Mouse (Mus musculus): ENCODE results near the gene Olfr1102.

The Olfr1102 gene

DNA sequence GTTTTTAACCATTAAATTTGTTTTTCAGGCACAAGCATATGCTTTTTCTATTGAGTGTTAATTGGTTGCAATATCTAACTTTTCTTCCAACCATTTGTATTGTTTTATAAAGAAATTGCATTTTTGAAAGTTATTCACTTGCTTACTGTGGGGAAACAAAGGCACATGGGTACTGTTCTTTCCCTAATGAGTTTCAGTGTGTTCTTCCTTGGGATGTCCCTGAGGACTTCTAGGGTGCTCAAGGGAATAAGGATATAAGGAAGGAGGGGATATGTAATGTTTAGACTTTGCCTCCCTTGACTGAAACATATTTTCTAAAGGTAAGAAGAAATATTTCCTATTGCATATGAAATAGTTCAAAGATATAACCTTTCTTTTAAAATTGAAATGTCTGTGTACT, at the start of gene Olfr1102:
Olfr1102 (plus strand) TSS at position 301 of the 400 bp plus-strand sequence.
- no peak for DNase-seq (ENCODE audit: low spot score)

DNA sequence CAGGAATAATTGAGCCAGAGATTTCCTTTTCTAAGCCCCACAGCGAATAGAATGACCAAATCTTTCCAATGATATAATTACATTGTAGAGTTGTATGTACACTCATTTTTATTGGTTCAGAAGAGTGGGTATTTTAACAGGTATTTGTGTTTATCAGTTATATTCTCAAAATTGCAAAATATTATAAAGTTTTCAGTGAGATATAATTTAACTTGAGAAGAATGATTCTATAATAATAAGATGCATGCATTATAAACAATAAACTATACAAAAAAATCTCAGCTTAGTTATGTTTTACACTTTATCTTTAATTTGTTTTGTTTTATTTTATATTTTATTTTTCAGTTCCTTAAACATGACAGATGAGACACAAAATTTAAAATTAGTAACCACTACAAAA, 37.6 kb upstream of the Olfr1102 start, which contains the start of gene Olfr1099:
Olfr1099 (minus strand) TSS at position 101 of the 400 bp plus-strand sequence.
- no peak for DNase-seq (ENCODE audit: low spot score)

DNA sequence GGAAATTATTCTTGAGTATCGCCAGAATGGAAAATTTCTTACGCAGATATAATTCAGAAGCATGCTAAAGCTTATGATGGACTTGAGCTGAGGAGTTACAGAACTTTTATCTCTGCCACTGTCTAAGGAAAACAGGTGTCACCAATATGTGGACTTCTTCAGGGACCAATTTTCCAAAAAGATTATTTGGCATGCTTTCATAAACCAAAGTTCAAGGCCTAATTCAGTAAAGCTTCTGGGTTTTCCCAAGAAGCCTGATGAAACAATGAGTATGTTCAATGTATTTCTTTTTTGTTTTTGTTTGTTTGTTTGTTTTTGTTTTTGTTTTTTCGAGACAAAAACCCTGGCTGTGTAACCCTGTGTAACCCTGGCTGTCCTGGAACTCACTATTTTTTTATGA, 18.3 kb upstream of the Olfr1102 start, which contains the start of gene Olfr1100:
Olfr1100 (minus strand) TSS at position 101 of the 400 bp plus-strand sequence.
- DNase-seq (ENCODE audit: low spot score): no peak

DNA sequence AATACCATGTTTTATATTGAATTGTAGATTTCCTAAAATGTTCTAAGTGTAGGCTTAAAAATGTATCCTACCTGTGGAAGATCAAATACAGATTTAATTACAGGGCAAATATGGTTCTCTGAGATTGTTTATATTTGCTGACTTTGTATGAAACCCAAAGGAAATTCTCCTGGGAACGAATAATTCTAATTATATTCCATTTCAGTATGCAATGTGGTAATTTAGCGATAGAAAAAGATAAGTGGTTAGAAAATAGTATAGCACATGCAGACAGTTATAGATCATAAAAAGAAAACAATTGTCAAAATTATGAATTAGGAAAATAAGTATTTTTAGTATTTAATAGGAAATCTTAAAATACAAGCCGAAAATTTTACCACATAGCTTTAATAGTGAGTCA, 7.1 kb upstream of the Olfr1102 start, which contains the start of gene Olfr1101:
Olfr1101 (minus strand) TSS at position 101 of the 400 bp plus-strand sequence.
- DNase-seq (ENCODE audit: low spot score): no peak

DNA sequence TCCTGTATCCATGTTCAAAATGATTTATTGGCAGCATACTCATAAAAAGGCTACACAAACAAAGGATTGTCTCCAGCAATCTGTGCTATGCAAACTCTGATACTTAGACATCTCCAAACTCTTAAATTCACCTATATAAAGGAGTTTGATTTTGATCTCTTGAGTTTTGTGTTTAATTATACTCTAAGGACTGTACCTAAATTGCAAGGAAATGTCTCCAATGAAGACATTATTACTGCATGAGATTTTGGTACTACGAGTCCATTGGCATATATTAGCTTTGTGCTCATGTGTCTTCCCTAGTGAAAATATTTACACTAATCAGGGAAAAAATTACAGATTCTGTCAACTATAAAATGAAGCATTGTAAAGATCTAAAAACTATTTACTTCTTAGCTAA, 28.8 kb downstream of the Olfr1102 start, which contains the start of gene Olfr1104:
Olfr1104 (minus strand) TSS at position 101 of the 400 bp plus-strand sequence.
- DNase-seq (ENCODE audit: low spot score): no peak

DNA sequence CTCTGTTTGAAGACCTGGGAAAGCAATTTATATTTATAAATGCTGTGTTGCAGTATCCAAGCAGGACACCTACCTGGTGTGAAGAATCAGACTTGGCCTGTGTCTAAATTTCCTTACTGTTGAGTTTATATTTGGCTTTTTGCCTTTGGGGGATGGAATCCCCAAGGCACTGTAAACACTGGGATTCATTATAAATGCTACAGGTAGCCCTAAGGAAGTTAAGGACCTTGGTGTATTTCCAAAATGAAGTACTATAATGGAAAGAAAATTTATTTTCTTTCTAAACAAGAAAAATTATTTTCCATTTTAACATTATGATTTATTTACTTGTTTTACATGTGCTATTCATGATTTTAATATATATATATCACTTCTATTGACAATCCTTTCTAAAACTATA, 38.2 kb downstream of the Olfr1102 start, which contains the start of gene Olfr1105:
Olfr1105 (minus strand) TSS at position 101 of the 400 bp plus-strand sequence.
- no peak for DNase-seq (ENCODE audit: low spot score)

DNA sequence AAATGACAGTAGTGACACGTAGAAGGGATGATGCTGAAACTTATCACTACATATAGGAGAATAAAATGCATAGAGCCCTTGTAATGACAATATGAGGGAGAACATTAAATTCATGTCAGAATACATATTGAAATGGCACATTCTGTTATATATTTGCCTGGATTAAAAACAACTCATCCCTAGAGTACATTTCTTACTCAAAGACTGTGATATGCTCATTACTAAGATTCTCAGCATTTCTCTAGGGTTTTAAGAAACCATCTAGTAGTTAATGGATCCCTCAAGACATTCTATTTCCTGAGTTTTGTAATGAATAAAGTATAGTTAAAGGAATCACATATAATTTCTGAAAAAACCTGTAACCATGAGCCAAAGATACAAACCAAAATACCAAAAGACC, 54.0 kb downstream of the Olfr1102 start, which contains the start of gene Olfr1106:
Olfr1106 (minus strand) TSS at position 101 of the 400 bp plus-strand sequence.
- DNase-seq (ENCODE audit: low spot score): no peak

Data from urinary bladder, postnatal 25 days (tissue).